Mouse (Mus musculus): ENCODE data around the gene Htr6. TPM values are rescaled to one million over a fixed set of nuclear protein-coding genes. Genes with fewer than 3 reads are reported as not detected.

The Htr6 gene
- total RNA-seq, 2 experiments from 2014 or later = not detected

DNA sequence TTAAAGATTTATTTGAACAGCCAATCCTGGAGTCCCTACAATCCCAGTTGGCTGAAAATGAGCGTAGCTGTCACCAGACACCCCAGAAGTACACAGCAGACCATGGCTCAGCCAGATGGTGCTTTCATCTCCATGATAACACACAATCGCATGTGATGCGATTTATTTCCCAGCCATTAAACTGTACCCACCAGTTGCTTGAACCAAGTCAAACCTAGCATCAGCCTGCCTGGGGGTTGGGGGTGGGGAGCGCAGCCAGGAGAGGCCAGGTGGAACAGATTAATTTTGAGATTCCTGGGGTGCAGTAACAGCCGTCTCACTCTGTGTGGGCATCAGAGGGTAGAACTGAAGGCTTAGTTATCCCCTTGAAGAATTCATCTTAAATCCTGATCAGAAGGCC, 29.0 kb downstream of the Htr6 start:
- no peak for DNase-seq

DNA sequence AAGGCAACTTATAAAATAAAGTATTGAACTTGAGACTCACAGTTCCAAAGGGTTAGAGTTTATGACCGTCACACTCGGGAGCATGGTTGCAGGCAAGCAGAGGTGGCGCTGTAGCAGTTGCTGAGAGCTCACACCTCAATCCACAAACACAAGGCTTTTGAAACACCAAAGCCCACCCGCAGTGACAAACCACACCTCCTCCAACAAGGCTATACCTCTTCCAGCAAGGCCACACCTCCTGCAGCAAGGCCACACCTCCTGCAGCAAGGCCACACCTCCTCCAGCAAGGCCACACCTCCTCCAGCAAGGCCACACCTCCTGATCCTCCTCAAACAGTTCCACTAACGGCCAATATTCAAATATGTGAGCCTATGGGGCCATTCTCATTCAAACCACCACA, 30.8 kb downstream of the Htr6 start:
- DNase-seq = no peak

DNA sequence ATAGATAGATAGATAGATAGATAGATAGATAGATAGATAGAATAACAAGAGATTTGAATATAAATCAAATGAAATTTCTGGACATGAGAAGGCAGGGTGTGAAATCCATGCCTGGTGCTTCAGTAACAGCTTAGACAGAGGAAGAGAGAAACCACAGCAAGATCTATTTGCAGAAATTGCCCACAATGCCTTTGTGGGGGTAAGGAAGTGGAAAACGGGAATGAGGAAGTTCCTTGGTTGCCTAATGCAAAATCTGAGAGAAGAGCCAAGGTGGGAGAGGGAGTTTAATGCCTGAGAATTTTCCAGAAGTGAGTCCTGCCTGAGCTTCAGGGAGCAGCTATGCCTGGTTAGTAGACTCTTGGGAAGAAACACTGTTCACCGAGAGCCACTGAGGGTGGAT, 31.8 kb downstream of the Htr6 start:
- no peak for DNase-seq

DNA sequence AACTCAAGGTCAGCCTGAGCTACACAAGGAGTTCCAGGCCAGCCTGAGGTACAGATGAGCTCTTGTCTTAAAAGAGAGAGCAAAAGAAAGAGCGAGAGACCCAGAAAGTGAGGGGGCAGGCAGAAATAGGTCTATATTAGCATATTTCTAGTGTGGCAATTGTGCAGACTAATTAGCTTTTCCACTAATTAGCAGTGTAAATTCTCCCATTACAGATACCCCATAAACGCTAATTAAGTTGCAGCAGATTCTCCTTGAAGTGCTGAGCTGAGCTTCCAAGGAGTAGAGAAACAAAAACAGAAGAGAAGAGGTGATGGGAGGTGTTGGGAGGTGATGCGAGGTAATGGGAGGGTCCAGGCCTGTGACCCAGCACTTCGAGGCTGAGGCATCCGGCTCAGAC, 32.8 kb downstream of the Htr6 start:
- DNase-seq = no peak

DNA sequence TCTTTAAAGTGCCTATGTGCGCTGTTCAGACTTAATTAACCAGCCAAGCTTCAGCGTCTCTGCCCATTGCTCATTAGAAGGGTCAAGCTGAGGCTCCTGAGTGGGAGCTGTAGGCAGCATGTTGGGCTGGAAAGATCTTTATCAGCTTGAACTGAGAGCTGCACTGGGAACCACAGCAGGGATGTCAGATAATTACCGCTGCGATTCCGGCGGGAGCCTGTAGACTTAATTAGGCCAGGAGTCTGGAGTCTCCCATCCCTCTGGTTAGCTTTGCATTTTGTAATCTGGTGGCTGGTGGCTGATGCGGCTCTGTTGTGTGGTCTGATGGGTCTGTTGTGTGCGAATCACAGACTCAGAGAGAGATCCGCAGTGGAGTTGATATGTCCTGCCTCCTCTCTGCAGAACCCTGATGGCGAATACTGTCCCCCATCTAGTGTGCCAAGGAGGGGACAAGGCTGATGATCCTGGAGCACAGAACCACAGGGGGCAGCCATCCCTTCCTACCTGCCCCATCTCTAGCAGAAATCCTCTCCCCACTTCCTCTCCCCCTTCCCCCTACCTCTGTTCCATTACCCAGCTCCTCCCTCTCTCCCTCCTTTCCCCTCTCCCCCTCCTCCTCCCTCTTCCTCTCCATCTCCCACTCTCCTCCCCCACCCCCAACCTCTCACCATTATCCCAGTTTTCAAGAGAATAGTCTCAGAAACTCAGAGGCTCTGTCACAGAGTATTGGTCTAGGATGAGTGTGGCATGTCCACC, 35.1 kb downstream of the Htr6 start:
- no peak for DNase-seq

DNA sequence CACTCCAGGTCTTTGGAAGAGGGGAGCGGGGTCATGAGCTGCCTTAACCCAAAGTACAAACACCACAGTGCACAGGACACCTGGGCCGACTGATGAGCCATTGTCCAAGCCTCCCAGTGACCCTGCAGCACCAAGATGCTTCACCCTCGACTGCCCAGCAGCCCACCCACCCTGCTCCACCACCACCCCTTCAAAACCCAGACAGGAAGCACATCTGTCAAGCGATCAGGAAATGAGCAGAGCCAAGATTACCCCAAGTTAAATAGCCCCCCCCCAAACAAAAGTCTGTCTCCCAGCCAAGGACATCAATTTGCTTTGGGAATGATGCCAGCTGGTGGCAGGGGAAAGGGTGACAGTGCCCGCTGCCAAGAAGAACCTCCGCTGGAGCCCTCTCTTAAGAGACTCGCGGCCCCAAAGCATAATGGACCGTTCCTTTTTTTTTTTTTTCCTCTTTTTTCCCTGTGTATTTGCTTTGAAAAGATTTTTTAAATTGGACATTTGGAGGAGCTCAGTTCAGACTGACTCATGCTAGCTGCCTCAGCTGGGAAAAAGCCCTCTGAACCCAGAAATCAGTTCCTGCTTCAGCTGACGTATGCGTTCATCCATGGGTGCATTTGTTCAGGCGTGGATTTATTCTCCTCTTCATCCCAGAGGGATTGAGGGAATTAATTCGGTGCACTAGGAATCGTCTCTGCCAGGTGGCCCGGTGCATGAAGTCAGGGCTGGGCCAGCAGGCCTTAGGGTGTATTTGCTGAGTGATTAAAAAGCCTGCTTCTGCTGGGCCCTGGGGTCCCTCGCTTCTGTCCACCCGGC, 37.4 kb downstream of the Htr6 start:
- no peak for DNase-seq

DNA sequence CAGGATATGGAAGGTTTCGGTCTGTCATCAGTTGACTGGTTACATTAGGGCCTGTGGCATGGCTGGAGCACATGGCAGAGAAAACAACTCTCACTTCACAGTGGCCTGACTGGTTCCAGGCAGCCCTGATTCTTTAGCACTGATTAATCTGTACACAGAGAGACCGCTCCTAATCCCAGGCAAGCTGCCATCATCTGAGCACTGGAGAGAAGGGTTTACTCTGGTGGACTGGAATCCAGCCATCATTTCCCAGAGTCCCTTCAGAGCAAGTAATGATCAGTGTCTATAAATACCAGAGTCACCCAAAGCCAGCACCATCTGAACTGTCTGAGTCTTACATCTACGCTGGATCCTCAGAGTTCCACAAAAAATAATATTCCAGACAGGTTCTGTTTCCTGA, 39.6 kb downstream of the Htr6 start:
- DNase-seq = no peak

DNA sequence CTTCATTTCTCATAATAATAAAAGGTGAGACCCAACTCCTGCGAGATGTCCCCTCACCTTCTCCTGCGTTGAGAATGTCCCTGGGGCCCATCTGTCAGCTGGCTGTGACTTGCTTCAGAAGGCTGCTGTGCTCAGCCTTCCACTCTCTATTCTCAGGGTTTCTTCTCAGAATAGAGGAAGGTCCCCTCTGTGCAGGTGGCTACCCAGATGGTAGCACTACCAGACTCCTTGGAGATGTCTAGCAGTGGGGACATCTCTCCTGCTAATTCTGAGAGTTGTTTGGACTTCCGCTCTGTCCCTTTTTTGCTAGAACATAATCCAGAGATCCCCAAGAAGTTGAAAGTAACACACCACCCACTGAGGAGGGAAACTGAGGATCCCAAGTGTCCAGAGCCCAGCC, 40.4 kb downstream of the Htr6 start:
- no peak for DNase-seq

DNA sequence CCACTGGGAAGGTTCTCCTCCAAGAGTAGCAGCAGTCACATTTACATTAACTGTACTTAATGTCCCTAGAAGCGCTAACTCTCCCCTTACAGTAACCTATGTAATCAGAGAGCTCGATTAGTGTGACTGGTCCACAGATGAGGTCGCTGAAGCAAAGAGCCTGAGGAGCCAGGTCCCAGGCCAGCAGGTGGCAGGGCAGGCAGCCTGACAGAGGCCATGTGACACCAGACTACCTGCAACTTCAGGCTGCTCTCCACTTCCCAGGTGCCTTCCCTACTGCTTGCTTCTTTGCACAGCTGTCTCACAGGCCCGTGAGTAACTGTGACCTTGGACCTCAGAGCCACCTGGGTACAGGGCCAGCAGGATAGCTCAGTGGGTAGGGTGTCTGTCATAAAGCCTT, 40.8 kb downstream of the Htr6 start:
- DNase-seq = no peak

DNA sequence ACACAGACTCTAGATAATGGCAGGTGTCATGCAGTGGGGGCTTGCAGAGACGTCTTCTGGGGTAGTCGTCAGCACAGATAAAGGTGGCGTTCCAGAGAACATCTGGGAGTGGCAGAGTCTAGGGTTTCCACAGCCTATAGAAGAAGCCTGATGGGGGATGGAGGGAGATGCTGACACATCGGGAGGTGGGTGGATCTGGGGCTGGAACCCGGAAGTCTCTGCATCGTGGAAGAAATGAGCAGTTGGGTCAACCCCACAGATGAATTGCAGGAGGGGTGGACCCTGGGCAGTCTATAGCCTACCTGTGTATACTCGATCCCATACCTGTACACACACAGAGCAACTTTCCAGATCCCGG, 41.4 kb downstream of the Htr6 start:
- no peak for DNase-seq

DNA sequence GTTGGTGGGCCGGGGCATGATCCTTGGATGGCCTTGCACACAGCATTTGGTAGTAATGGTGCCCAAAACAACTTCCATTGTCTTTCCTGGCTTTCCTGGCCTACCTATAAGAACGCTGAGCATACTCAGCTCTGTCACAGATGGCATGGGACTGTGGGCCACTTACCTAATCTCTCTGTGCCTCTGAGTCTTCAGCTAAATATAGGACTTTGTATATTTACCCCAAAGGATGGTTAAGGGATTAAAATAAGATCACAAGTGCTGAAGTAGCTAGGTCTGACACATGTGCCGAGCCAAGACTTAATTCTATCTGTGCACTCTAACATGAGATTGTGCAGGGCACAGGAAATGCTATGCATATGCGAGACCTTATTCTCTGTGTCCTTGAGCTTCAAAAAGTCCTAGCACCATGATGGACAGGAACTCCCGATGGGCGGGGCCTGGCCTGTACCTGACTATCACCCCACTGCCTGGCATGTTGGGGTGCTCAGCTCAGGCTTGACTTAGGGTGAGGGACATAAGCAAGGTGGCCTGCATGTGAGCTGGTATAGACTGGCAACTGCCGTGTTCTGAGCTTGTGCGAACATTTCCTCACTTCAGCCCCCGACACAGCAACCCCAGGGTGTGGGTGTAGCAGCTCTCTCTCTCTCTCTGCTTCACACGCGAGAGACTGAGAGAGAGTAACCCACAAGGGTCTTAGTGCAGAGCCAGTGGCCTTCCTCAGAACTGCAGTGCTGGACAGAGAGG, 41.9 kb downstream of the Htr6 start:
- DNase-seq = no peak

DNA sequence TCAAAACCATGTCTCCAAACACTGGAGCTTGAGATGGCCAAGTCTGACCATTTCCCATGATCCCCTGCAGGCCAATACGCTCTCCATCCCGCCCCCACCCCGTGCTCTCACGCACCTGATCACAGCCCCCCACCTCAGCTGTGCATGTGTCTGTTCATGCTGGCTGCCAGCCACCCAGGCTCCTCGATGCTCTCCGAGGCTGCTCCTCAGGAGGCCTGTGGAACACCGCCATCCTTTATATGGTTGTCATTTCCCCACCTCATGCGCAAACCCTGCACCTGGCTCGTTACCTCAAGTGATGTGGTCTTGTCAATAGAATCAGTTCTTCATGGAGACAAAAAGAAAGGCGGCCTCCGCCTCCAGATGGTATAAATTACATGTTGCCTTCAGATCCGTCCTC, 42.8 kb downstream of the Htr6 start:
- DNase-seq = no peak

DNA sequence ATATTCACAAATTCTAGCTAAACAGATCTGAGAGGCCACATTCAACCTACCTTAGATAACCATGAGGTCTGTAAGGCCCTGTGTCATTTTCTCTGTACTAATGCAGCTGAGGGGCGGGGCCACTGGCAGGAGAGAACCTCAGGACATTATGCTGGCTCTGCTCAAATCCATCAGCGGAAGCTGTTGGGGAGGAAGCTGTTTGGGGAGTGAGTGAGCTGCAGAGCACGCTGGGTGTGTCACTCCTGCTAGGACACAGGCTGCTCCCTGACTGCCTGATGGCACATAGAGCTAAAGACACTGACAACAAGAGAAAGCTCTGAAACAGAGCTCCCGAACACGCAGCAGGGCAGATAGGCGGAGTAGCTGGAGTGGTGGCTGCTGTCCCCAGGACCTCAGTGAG, 44.7 kb downstream of the Htr6 start:
- no peak for DNase-seq

DNA sequence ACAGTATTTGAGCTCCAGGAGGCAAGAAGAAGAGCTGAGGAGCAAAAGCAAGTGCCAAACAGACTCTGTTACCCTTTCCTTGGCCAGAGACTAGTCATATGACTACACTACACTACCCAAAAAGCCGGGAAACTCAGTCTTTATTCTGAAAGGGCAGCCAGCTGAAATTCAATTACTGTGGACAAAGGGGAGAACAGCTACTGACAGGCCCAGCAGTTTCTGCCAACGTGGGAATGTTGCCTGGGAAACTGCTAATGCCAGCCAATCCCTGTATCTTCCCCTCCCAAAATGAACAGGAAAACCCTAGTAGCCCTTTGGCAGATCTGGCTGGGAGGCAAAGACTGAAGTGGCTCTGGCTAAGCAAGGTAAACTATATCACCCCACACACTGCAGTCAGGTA, 51.0 kb downstream of the Htr6 start:
- DNase-seq = no peak

DNA sequence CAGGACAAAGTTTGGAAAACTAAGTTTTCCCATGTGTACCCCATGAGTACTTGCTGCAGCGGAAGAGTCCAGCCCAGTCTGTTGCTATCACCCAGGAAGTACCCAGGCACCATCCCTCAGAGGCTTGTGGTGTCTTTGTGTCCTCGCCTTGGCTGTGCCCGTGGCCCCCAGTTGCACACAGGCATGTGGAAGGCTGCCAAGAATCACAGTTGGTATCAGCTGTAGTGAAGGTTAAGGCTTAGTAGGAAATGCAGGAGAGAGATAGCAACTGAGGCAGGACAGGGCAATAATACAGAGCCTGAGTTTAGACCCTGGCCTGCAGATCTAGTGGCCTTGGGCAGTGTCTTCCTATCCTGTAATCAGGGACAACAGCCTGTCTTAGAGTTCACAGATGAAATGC, 55.0 kb downstream of the Htr6 start:
- DNase-seq = no peak

DNA sequence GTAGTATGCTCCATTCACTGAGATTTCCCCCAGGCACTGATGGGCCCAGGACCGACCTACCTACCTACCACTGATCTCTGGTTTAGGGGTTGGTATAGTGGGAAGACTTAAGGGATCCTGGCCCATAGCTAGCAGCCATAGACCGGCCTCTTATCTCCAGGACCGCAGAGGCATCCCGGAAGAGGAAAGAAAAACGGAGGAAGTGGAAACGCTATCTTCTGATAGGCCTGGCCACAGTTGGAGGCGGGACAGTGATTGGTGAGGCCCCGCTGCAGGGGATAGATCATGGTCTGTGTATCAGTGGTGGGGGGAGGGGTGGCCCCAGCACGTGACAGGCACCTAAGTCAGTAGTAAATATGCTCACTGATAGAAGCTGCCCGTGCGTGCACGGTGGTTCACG, 56.0 kb downstream of the Htr6 start:
- DNase-seq = no peak

DNA sequence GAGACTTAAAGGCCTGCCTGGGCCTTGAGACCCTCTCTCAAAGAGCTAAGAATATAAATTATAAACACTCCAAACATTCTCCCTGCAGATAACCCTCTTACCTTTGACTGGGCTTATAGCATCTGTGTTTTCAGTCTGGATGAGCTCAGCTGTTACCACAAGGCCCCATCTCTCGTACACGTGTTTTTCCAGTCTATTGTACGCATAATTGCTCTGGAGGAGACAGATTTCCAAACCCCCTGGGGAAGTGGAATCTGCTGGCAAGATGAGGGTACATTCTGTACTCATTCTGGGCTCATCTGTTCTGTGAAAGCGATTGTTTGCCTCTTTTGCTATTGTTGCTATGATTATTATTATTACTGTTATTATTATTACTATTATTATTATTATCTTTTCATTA, 56.4 kb downstream of the Htr6 start:
- no peak for DNase-seq

DNA sequence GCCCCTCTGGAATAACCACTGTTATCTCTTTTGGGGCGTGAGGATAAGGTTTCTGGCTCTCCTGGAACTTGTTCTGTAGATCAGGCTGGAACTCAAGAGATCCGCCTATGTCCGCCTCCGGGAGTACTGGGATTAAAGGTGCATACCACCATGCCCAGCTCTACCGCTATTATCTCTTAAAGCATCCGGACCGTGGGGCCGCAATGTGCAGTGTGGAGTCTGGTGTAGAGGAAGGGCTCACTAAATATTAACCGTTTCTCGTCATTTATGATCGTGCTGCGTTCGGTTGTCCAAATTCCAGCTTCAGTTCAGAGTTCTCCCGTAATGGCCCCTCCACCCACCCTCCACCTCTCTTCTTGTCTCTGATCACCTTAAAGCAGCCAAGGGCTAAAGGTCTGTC, 57.0 kb downstream of the Htr6 start:
- no peak for DNase-seq

DNA sequence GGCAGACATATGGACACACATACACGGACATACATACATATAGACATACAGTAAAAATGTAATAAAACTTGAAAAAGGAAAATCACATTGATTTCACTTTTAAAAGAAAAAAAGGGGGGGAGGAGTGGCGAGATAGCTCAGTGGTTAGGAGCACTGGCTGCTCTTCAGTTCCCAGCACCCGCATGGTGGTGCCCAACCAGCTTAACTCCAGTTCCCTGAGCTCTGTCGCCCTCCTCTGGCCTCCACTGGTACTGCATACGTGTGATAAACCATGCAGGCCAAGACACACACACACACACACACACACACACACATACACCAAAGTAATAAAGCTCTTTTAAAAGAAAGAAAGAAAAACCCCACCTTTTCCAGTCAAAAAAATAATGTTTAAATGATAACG, 60.6 kb downstream of the Htr6 start:
- DNase-seq = no peak

DNA sequence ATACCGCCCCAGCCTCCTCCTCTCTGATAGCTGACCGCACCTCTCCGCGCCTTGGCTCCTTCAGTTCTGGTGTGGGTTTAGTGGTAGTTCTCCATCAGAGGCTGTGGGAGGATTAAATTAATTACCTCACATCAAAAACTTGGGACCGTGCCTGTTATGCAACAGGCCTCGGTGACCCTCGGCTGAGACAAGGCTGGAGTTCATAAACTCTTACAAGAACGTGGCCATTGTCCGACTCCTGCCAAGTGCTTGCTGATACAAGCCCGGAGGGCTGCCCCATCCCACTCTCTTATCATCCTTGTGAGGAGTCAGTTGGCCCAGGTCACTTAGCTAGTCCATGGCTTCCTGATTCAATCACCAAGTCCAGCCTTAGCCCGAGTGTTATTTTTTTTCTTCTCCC, 62.1 kb downstream of the Htr6 start:
- no peak for DNase-seq

DNA sequence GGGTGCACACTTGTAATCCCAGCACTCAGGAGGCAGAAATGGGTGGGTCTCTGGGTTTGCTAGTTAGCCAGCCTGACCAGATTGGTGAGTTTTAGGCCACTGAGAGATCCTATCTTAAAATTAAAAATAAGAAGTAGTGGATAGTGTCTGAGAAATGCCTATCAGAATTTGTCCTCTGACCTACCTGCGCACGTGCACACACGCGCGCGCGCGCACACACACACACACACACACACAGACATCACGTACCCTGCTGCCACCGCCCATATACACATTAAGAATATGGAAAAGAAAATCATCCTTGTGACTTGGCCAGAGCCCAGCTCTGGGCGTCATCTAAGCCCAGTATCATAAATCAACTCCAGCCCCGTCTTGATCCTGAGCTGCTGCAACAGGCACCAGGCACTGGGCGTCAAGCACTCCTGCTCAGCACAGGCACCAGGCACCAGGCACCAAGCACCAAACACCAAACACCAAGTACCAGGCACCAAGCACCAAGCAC, 64.1 kb downstream of the Htr6 start:
- DNase-seq = no peak

Data from gastrocnemius, postnatal 10 days (tissue).